Mouse (Mus musculus): ENCODE results near the gene Abhd12. TPM values are rescaled to one million over a fixed set of nuclear protein-coding genes. Genes with fewer than 3 reads are reported as not detected.

Abhd12 gene
- total RNA-seq, 2 experiments from 2014 or later: 301 to 309 TPM

- DNase-seq: no peak
Measured at GRCm38 (mm10) chr2:150803035-150803434, 101.5 kb downstream of the Abhd12 start.

- no peak for DNase-seq
Measured at GRCm38 (mm10) chr2:150800616-150801015, 103.9 kb downstream of the Abhd12 start.

- no peak for DNase-seq
Measured at GRCm38 (mm10) chr2:150798084-150798483, 106.5 kb downstream of the Abhd12 start.

- no peak for DNase-seq
Measured at GRCm38 (mm10) chr2:150793320-150793719, 111.2 kb downstream of the Abhd12 start.

GRCm38 (mm10) chr2:150788768-150789550, 115.6 kb downstream of the Abhd12 start:
- peak; percentile 73 to 79 for DNase-seq

GRCm38 (mm10) chr2:150787234-150787771, 117.2 kb downstream of the Abhd12 start:
- no peak for DNase-seq

GRCm38 (mm10) chr2:150786251-150787180, 118.0 kb downstream of the Abhd12 start, which contains the start of gene Pygb:
Gene Pygb (plus strand): TSS chr2:150786735.
- DNase-seq: peak; percentile 81 to 88

GRCm38 (mm10) chr2:150782801-150783200, 121.7 kb downstream of the Abhd12 start:
- DNase-seq: no peak

Other genes starting within 250 kb of the Abhd12 start
- gene Acss1, start 236.2 kb downstream of the Abhd12 start, total RNA-seq (2021): 10 to 100 TPM; 22.7 to 29.9 TPM
- under 1 TPM in 1 of 2 experiments, not detected in 1; 0.10 TPM for gene Vsx1, start 215.4 kb downstream of the Abhd12 start, total RNA-seq (2021)
- 10 to 100 TPM; 66.2 to 67.6 TPM for gene Entpd6, start 155.7 kb downstream of the Abhd12 start, total RNA-seq (2021)
- 100 to 1,000 TPM; 196 to 204 TPM for gene Pygb, start 118.0 kb downstream of the Abhd12 start, total RNA-seq (2021)
- 1 to 10 TPM; 1.5 TPM for gene Gins1, start 659 bp upstream of the Abhd12 start, total RNA-seq (2021)
- 1 to 10 TPM; 3.8 to 5.5 TPM for gene Ninl, start 134.6 kb upstream of the Abhd12 start, total RNA-seq (2021)
- gene Nanp, start 134.7 kb upstream of the Abhd12 start, total RNA-seq (2021): 10 to 100 TPM; 23.1 to 26.2 TPM
- not detected for gene Gm14151, start 187.6 kb upstream of the Abhd12 start, total RNA-seq (2021)
- gene Gm14147, start 193.5 kb upstream of the Abhd12 start, total RNA-seq (2021): not detected

All from layer of hippocampus, postnatal 36 days (tissue).